Mouse (Mus musculus): ENCODE measurements at regions not wholly inside any gene's neighbourhood (a gene's known extent, or its start where the extent isn't known, plus 50 kb on each side); places are given as distances from the start of the nearest gene placed in this dataset.

DNA sequence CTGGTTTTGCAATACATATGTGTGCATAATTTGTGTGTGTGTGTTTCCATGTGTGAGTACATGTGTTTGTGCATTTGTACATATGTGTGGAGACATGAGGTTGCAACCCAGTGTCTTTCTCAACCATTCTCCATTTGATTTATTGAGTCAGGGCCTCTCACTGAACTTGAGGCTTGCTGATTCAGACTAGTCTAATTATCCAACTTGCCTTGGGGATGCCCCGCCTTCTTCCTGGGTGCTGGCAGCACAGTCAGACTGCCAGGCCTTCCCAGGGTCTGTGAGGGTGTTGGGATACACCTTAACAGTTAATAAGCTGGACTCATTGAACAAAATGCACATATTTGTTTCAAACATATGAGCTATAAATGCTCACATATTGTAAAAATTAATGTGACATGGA is 56.1 kb upstream of the Pde7b start:
- DNase-seq (ENCODE audit: low spot score), result no peak

DNA sequence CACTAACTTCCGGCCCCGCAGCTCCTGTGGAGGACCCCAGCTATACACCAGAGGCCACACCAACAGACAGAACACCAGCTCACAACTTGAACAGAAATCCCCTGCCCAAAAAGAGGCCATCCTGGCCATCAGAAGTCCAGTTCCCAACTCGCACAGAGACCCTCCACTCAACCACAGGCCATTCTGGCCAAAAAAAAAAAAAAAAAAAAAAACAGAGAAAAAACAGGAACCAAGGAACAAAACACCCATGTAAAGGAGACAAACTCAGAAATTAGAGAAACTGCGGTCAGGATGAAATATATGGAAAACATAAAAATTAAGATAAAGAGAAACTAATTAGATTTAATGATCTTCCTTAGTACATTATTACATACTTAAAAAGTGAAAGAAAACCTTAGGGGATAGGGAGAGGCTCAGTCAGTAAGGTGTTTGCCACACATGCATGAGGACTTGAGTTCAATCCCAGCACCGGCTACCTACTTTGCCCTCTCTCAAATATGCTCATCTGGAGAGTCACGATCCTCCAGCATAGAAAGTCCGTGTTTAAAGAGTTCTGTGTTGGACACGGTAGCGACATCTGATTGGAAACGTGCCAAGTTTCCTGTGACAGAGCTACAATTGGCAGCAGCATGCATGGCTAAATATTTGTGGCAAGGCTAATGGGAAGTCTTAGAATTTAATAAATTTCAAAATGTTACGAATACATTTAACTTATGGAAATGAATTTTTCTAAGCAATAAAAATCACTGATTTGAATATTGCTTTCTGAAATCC is 51.9 kb upstream of the Pde7b start:
- DNase-seq (ENCODE audit: low spot score), result no peak

DNA sequence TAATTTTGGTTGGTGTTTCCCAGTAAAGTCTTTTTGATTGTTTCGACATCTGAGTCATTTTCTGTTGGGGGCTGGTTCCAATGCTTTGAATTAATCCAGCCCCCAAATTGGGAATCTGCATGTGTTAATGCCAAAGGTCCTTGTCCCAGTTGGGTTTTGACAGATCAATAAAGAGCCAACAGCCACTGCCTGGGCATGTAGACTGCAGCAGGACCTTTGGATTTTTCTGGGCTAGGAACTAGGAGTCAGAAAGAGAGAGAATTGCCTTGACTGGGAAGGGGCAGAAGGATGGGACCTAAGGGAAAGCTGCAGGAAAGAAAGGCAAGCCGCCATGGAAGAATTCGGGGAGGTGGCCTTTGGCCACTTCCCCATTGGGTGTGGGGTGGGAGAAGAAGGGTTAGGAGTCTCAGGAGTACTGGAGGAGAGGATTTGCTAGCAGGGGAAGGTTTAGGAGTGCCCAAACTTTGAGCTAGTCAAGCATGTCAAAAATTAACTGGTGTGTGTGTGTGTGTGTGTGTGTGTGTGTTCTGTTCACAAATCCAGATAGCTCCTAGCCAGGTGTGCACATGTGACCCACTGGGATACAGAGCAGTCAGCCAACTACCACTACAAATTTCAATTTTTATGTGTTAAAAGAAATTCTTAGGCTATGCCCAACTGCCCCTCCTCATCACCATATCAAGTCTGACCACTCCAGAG is 51.0 kb upstream of the Pde7b start:
- DNase-seq (ENCODE audit: low spot score), result no peak
